Mouse (Mus musculus) liver, embryonic 12.5 days (tissue): ENCODE data around the gene Arhgef3. TPM values are rescaled to one million over a fixed set of nuclear protein-coding genes. Genes with fewer than 3 reads are reported as not detected.

Source experiments
- ATAC-seq: fragments of 200-750 bp; cut with Nextera tagmentation; 2 replicates; pipeline ENCODE4 v1.8.0; 2017; ENCODE audit warnings: moderate number of reproducible peaks, mild to moderate bottlenecking, moderate library complexity
- H3K27ac ChIP-seq: fragments of 300-500 bp; sonication (generic); 2 replicates; pipeline ENCODE4 v1.5.1; 2016; ENCODE audit warnings: mild to moderate bottlenecking
- H3K27me3 ChIP-seq: fragments of 300-500 bp; sonication (generic); replicated peaks from 2 replicates; pipeline ENCODE4 v1.6.1; 2016; ENCODE audit warnings: mild to moderate bottlenecking, moderate library complexity
- H3K36me3 ChIP-seq: fragments of 300-500 bp; sonication (generic); 2 replicates; pipeline ENCODE4 v1.6.1; 2016; ENCODE audit warnings: mild to moderate bottlenecking, moderate library complexity
- H3K4me1 ChIP-seq: fragments of 300-500 bp; sonication (generic); 2 replicates; pipeline ENCODE4 v1.6.1; 2016
- H3K4me2 ChIP-seq: fragments of 300-500 bp; sonication (generic); 2 replicates; pipeline ENCODE4 v1.6.1; 2016; ENCODE audit warnings: mild to moderate bottlenecking, moderate library complexity
- H3K4me3 ChIP-seq: fragments of 300-500 bp; sonication (generic); 2 replicates; pipeline ENCODE4 v1.5.1; 2016; ENCODE audit warnings: mild to moderate bottlenecking, moderate library complexity
- H3K9ac ChIP-seq: fragments of 300-500 bp; sonication (generic); 2 replicates; pipeline ENCODE4 v1.6.1; 2016; ENCODE audit warnings: mild to moderate bottlenecking, moderate library complexity
- H3K9me3 ChIP-seq: fragments of 300-500 bp; sonication (generic); replicated peaks from 2 replicates; pipeline ENCODE4 v1.6.1; 2016; ENCODE audit warnings: mild to moderate bottlenecking, moderate library complexity
- WGBS: fragments of 180-500 bp; shearing (Covaris S2); methylation state at CpG from one replicate; pipeline ENCODE4 v1.1.7; 2016; ENCODE audit not compliant: insufficient replicate concordance; 5-methylcytosine and 5-hydroxymethylcytosine counted together
- polyA plus RNA-seq: library from polyadenylated mRNA; unstranded; fragments of >200 nt; fragmentation: Nextera tagmentation; extraction: Ambion mirVana; gene quantifications from 2 replicates; pipeline ENCODE4 v1.2.1, GENCODE M21; 2016

Gene Arhgef3
- polyA plus RNA-seq, 1 experiment from 2014 or later, result 5.6 TPM

GRCm38 (mm10) chr14:27310559-27311242 is 196.0 kb downstream of the Arhgef3 start:
- ATAC-seq, result no peak
- Histone ChIP-seq H3K27me3 (no peaks in the 10 kb centered on the region), H3K9me3 (no peaks in the 10 kb centered on the region), H3K36me3 (no peaks in the 10 kb centered on the region), H3K9ac (no peak overlapping the region), H3K4me2 (no peak overlapping the region), H3K4me3 (no peak overlapping the region), H3K27ac (no peak overlapping the region), H3K4me1 (no peaks in the 10 kb centered on the region)
- WGBS, result 54% methylated on average over 4 of the region's 4 CpGs

GRCm38 (mm10) chr14:27312380-27312779 is 197.7 kb downstream of the Arhgef3 start:
- Histone ChIP-seq H3K4me2 (no peak overlapping the region), H3K36me3 (no peaks in the 10 kb centered on the region), H3K27me3 (no peaks in the 10 kb centered on the region), H3K27ac (no peak overlapping the region), H3K9me3 (no peaks in the 10 kb centered on the region), H3K9ac (no peak overlapping the region), H3K4me1 (no peaks in the 10 kb centered on the region), H3K4me3 (no peak overlapping the region)
- no peak for ATAC-seq
- WGBS, result 69% methylated on average over 1 of the region's 1 CpGs

- Histone ChIP-seq H3K4me3 (no peak overlapping the region), H3K9ac (no peak overlapping the region), H3K27ac (no peak overlapping the region), H3K4me2 (no peak overlapping the region), H3K4me1 (no peaks in the 10 kb centered on the region), H3K27me3 (no peaks in the 10 kb centered on the region), H3K36me3 (no peaks in the 10 kb centered on the region), H3K9me3 (no peaks in the 10 kb centered on the region)
- 76% methylated on average over 6 of the region's 6 CpGs for WGBS
- ATAC-seq, result no peak
Observed at GRCm38 (mm10) chr14:27315737-27316136, 201.0 kb downstream of the Arhgef3 start.

GRCm38 (mm10) chr14:27317146-27317545 is 202.4 kb downstream of the Arhgef3 start:
- no peak for ATAC-seq
- WGBS, result 40% methylated on average over 8 of the region's 8 CpGs

GRCm38 (mm10) chr14:27319386-27319785 is 204.7 kb downstream of the Arhgef3 start:
- no peak overlapping the region for H3K27ac ChIP-seq
- ATAC-seq, result no peak
- WGBS, result 71% methylated on average over 7 of the region's 7 CpGs

More at GRCm38 (mm10) chr14:27317146-27317545, 202.4 kb downstream of the Arhgef3 start:
- Histone ChIP-seq H3K27ac (no peak overlapping the region), H3K27me3 (no peaks in the 10 kb centered on the region), H3K4me1 (no peaks in the 10 kb centered on the region), H3K36me3 (no peaks in the 10 kb centered on the region), H3K4me3 (no peak overlapping the region), H3K9ac (no peak overlapping the region), H3K4me2 (no peak overlapping the region), H3K9me3 (no peaks in the 10 kb centered on the region)

GRCm38 (mm10) chr14:27322041-27322440 is 207.3 kb downstream of the Arhgef3 start:
- Histone ChIP-seq H3K9me3 (no peaks in the 10 kb centered on the region), H3K4me2 (no peak overlapping the region), H3K36me3 (no peaks in the 10 kb centered on the region), H3K4me1 (no peaks in the 10 kb centered on the region), H3K4me3 (no peak overlapping the region), H3K9ac (no peak overlapping the region), H3K27me3 (no peaks in the 10 kb centered on the region), H3K27ac (no peak overlapping the region)
- WGBS, result 55% methylated on average over 4 of the region's 4 CpGs
- ATAC-seq, result no peak

More at GRCm38 (mm10) chr14:27319386-27319785, 204.7 kb downstream of the Arhgef3 start:
- Histone ChIP-seq H3K9ac (no peak overlapping the region), H3K4me3 (no peak overlapping the region), H3K9me3 (no peaks in the 10 kb centered on the region), H3K4me2 (no peak overlapping the region), H3K4me1 (no peaks in the 10 kb centered on the region), H3K27me3 (no peaks in the 10 kb centered on the region), H3K36me3 (no peaks in the 10 kb centered on the region)

GRCm38 (mm10) chr14:27324689-27325088 is 210.0 kb downstream of the Arhgef3 start:
- Histone ChIP-seq H3K27ac (no peak overlapping the region), H3K36me3 (no peaks in the 10 kb centered on the region), H3K4me1 (no peaks in the 10 kb centered on the region), H3K9ac (no peak overlapping the region), H3K9me3 (no peaks in the 10 kb centered on the region), H3K27me3 (no peaks in the 10 kb centered on the region), H3K4me2 (no peak overlapping the region), H3K4me3 (no peak overlapping the region)
- ATAC-seq, result no peak
- 66% methylated on average over 7 of the region's 7 CpGs for WGBS

- Histone ChIP-seq H3K27me3 (no peaks in the 10 kb centered on the region), H3K4me2 (no peak overlapping the region), H3K36me3 (no peaks in the 10 kb centered on the region), H3K9ac (no peak overlapping the region), H3K4me1 (no peaks in the 10 kb centered on the region), H3K9me3 (no peaks in the 10 kb centered on the region), H3K4me3 (no peak overlapping the region), H3K27ac (no peak overlapping the region)
- ATAC-seq, result no peak
- WGBS, result 59% methylated on average over 6 of the region's 6 CpGs
Observed at GRCm38 (mm10) chr14:27325537-27325936, 210.8 kb downstream of the Arhgef3 start.

- H3K27ac ChIP-seq, result no peak overlapping the region
- no peak overlapping the region for H3K4me3 ChIP-seq
- ATAC-seq, result no peak
- H3K9ac ChIP-seq, result no peak overlapping the region
- H3K9me3 ChIP-seq, result no peaks in the 10 kb centered on the region
- no peaks in the 10 kb centered on the region for H3K36me3 ChIP-seq
- 29% methylated on average over 3 of the region's 3 CpGs for WGBS
- no peaks in the 10 kb centered on the region for H3K27me3 ChIP-seq
- no peak overlapping the region for H3K4me2 ChIP-seq
- H3K4me1 ChIP-seq, result no peaks in the 10 kb centered on the region
Observed at GRCm38 (mm10) chr14:27327862-27328261, 213.2 kb downstream of the Arhgef3 start.

GRCm38 (mm10) chr14:27328952-27329351 is 214.3 kb downstream of the Arhgef3 start:
- H3K9me3 ChIP-seq, result no peaks in the 10 kb centered on the region
- H3K9ac ChIP-seq, result no peak overlapping the region
- H3K4me1 ChIP-seq, result no peaks in the 10 kb centered on the region
- H3K27me3 ChIP-seq, result peaks cover 6% of the 10 kb centered on the region; the same call in 1 of the 2 replicates
- ATAC-seq, result no peak
- H3K4me3 ChIP-seq, result no peak overlapping the region
- H3K4me2 ChIP-seq, result no peak overlapping the region
- no peak overlapping the region for H3K27ac ChIP-seq
- H3K36me3 ChIP-seq, result no peaks in the 10 kb centered on the region
- WGBS, result 83% methylated on average over 3 of the region's 3 CpGs

GRCm38 (mm10) chr14:27331490-27332035 is 216.9 kb downstream of the Arhgef3 start:
- no peak for ATAC-seq
- WGBS, result 53% methylated on average over 10 of the region's 10 CpGs
- no peak overlapping the region for H3K9ac ChIP-seq

GRCm38 (mm10) chr14:27332359-27332987 is 217.8 kb downstream of the Arhgef3 start:
- WGBS, result 59% methylated on average over 4 of the region's 4 CpGs
- Histone ChIP-seq H3K4me2 (no peak overlapping the region), H3K4me3 (no peak overlapping the region), H3K9me3 (no peaks in the 10 kb centered on the region), H3K9ac (no peak overlapping the region), H3K27me3 (peaks cover 32% of the 10 kb centered on the region), H3K4me1 (peaks cover 24% of the 10 kb centered on the region), H3K27ac (no peak overlapping the region), H3K36me3 (no peaks in the 10 kb centered on the region)
- ATAC-seq, result no peak

More at GRCm38 (mm10) chr14:27331490-27332035, 216.9 kb downstream of the Arhgef3 start:
- no peak overlapping the region for H3K4me2 ChIP-seq
- H3K9me3 ChIP-seq, result no peaks in the 10 kb centered on the region
- no peaks in the 10 kb centered on the region for H3K36me3 ChIP-seq
- no peak overlapping the region for H3K27ac ChIP-seq
- H3K4me1 ChIP-seq, result peaks cover 15% of the 10 kb centered on the region
- H3K27me3 ChIP-seq, result peaks cover 24% of the 10 kb centered on the region
- H3K4me3 ChIP-seq, result no peak overlapping the region
